Mouse (Mus musculus): ENCODE measurements at regions not wholly inside any gene's neighbourhood (a gene's known extent, or its start where the extent isn't known, plus 50 kb on each side); places are given as distances from the start of the nearest gene placed in this dataset.

DNA sequence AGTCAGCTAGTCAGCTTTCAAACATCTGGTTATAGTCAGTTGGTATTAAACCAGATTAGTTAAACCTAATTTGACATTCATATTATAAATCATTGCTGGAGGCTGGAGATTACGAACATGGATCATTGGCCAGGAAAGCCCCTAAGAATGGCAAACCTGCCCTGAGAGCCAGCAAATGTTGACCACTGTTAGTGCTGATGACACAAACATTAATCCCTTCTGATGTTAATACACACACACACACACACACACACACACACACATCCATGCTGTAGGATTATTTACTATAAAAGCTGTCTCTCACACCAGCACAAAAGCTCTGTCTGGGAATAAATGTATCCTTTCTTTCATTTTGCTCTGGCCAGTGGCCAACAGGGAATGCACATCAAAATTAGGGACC is 329.4 kb upstream of the Atp2b1 start:
- ATAC-seq, result no peak

GRCm38 (mm10) chr10:98589726-98590125 is 324.5 kb upstream of the Atp2b1 start:
- no peak for ATAC-seq

DNA sequence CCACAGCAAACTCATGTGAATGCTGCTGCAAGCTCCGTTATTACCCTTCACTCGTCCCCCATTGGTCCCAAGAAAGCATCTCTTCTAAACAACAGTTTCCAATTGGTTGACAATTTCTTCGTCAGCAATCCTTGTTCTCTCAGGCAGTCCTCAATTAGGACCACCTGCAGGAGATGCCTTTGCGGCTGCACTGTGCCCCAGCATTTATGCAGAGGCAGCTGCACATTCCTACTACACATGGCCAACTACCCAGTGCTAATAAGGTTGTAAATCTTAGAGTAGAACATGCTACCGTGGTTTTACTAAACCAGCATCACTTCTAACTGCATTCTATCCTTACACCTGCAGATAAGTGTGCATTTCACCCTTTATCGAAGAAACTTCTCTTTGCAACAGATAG is 322.1 kb upstream of the Atp2b1 start:
- no peak for ATAC-seq

DNA sequence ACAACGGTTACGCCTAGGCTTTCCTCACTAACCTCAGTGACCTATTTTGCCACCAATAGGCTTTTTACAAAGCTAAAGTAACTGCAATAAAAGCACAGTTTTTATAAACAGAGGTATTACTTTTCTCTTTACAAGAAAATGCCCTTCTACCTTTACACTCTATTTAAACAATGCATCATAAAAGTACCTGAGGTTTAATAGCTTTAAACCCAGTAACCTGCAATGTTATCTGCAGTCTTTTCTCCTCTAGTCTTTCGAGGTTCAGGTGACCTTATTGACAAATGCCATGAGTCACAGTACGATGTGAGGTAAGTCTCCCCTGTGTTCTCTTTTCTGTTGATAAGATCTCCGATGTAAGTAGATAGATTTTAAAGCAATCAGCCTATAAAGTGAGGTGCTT is 320.3 kb upstream of the Atp2b1 start:
- ATAC-seq, result no peak

DNA sequence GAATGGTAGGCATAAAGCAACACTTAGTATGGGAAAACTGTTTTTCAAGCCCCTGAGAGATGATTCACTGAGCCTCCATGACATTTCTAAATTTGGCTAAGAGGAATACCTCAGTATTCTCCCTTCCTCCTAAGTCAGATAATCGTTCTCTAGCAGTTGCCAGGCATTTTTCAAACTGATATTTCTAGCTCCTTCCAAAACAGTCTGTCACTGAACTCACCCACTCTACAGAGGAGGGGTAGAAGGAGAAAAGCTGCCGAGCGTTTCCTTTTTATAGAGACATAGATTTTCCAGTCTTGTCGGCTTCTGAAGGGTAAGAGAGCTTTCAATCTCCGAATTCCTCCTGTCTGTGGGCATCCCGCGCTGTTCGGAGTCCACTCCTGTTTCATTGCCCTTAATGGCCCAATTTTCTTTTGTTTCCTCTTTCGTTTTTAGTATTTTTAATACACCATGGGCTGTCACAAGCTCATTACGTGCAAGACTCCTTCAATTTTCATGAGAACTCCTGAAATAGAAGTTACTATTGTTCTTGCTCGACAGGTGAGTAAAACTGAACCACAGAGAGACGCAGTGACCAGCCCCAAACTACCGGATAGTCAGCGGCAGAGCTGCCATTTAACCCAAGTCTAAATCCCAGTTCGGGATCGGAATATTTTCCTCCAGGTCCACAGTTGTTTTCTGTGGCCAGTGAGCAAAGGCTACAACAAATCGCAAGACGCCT is 305.8 kb upstream of the Atp2b1 start:
- ATAC-seq, result no peak

- no peak for ATAC-seq
Observed at GRCm38 (mm10) chr10:98610708-98611107, 303.5 kb upstream of the Atp2b1 start.

GRCm38 (mm10) chr10:98611707-98612360 is 302.4 kb upstream of the Atp2b1 start:
- ATAC-seq, result no peak

GRCm38 (mm10) chr10:98618736-98619525 is 295.3 kb upstream of the Atp2b1 start:
- no peak for ATAC-seq

DNA sequence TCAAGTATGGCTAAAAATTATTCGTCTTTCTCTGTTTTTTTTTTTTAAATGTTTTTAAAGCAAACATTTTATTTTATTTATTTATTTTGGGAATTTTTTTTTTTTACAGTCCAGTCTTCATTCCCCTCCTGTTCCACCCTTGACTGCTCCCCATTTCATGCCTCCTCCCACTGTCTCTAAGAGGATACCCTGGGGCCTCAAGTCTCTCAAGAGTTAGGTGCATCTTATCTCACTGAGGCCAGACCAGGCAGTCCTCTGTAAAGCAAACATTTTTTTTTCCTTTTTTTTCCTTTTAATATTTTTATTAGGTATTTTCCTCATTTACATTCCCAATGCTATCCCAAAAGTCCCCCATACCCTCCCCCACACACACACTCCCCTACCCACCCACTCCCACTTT is 290.1 kb upstream of the Atp2b1 start:
- ATAC-seq, result no peak

- ATAC-seq, result no peak
Observed at GRCm38 (mm10) chr10:98624681-98625321, 289.4 kb upstream of the Atp2b1 start.

DNA sequence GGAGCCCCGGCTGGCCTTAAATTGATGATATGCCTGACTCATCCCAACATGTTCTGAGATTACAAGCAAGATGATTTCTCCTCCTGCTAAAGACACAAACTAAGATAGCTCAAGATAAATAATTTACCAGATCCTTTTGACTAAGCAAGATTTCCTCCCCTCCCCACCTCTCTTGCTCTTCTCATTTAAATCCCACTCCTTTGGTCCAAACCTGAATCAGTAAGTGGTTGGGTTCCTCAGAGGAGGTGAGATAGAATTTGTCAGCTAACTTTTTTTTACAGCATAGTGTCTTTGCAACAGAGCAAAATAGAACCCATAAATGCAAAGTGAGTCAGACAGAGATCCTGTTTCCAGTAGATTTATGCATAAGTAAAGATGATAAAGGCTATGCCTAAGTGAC is 286.0 kb upstream of the Atp2b1 start:
- ATAC-seq, result no peak

GRCm38 (mm10) chr10:98629248-98629647 is 285.0 kb upstream of the Atp2b1 start:
- ATAC-seq, result no peak

GRCm38 (mm10) chr10:98637759-98638611 is 276.2 kb upstream of the Atp2b1 start:
- no peak for ATAC-seq

DNA sequence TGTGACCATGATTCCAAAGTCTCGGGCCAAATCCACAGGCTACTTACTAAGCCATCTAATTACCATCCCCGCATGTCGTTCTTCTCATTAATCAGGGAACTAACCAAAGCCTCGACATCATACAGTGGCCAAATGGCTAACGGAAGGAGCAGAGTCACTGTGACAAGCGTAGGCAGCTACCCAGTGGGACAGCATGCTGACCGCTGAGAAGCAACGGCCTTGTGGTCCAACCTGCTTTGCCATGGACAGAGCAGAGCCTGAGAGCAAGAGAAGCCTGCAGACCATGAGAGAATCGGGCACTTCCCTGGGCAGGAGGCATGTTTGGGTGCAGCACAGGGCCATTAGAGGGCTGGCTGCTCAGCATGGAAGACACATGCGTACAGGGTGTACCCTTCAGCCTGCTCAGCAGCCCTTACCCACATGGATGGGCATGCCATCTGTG is 268.5 kb upstream of the Atp2b1 start:
- no peak for ATAC-seq

DNA sequence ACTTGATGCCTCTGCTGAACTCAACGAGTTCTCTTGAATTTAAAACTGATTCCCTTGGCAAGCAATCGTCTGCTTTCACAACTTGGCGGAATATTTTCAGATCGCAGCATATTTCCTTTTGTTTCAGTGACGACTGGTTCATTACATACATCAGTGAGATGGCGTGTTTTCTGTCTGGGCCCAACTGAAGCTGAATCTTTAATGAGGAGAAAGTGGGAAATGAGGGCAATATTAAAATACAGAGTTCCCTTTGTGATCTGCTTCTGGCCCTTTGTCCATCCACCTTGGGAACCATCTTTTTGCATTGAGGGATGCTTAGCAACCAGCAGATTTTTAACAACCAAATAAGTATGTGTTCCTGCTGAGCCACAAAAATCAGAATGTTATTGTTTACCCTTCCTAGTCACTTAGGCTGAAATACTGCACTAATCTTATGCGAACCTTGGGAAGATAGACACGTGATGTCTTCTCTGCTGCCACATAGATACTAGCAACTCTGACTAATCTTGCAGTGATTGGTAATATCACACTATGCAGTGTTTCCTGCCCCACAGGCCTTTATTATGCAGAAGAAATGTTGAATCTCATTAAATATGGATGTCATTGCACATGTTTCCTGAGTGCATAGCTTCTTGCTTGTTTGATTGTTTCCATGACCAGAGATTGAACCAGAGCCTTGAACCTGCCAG is 267.8 kb upstream of the Atp2b1 start:
- ATAC-seq, result no peak

DNA sequence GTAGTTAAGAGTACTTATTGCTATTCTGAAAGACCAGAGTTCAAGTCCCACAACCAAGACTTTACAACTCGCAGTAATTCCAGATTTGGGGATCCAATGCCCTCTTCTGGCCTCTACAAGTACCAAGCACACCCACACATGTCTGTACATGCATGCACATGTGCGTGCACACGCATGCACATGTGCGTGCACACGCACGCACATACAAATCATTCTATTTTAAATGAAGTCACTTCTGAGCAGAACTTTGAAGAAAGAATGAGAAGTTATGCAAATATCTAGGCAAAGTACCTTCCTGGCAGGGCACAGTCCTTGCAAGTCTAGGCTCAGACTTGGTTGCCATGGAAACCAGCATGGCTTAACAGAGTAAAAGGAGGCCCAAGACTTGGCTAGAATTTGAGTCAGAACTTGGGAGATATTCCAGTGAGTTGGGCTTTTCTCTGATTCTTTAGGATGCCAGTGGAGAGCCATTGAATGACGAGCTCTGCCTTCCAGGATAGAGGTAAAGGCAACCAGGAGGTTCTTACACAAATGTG is 265.4 kb upstream of the Atp2b1 start:
- no peak for ATAC-seq

- ATAC-seq, result no peak
Observed at GRCm38 (mm10) chr10:98650533-98650932, 263.7 kb upstream of the Atp2b1 start.

- ATAC-seq, result no peak
Observed at GRCm38 (mm10) chr10:98651127-98651526, 263.1 kb upstream of the Atp2b1 start.

GRCm38 (mm10) chr10:98651599-98651998 is 262.6 kb upstream of the Atp2b1 start:
- no peak for ATAC-seq

- ATAC-seq, result no peak
Observed at GRCm38 (mm10) chr10:98652084-98652483, 262.1 kb upstream of the Atp2b1 start.

DNA sequence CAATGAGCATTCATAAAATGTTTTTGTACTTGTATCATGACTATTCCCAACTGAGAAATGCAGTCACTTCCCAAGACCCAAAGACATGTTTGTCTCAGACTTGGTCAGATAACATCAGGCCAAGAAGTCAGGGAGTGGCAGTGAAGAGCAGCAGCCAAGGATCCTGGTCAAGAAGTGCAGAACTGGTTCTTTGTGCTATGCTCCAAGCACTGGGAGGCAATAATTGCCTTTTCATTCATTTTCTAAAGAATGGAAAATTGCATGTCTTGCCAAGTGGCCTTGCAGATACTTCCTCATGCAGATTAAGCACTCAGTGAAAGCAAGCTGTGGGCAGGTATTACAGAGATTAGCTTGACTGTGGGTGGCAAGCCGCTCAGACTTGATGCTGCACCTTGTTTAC is 253.5 kb upstream of the Atp2b1 start:
- ATAC-seq, result no peak
